Mouse (Mus musculus): ENCODE results near the gene Svep1. TPM values are rescaled to one million over a fixed set of nuclear protein-coding genes. Genes with fewer than 3 reads are reported as not detected.

Gene Svep1
- polyA plus RNA-seq, 1 experiment = 0.73 TPM

DNA sequence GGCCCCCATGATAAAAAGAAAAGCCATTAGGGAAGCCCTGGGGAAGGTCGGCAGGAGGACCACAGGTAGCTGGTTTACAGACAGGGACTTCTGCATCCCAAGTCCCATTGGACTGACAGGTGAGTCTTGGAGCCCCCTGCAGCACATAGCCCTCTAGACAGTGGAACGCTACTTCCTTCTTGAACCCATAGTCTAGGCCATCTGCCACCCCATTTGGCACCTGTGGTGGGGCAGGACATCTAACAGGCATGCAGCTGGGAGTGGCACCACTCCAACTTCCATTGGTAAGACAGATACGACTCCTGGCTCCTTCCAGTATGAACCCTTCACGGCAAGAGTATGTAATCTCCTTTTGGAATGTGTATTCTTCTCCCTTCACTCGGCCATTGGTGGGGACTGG is 137.8 kb downstream of the Svep1 start:
- Histone ChIP-seq H3K4me3 (ENCODE audit: insufficient read depth, poor library complexity, severe bottlenecking) (no peak overlapping the region), H3K79me2 (ENCODE audit: control insufficient read depth, insufficient read depth) (no peaks in the 10 kb centered on the region), H3ac (ENCODE audit: control insufficient read depth, insufficient read length, low read depth) (no peak overlapping the region), H3K27me3 (ENCODE audit: control insufficient read depth, insufficient read depth, insufficient read length) (no peaks in the 10 kb centered on the region), H3K36me3 (ENCODE audit: control insufficient read depth, insufficient read depth) (no peaks in the 10 kb centered on the region), H3K79me3 (ENCODE audit: low read depth) (no peaks in the 10 kb centered on the region)
- TF ChIP-seq USF1 (IDR thresholded peaks at IDR 0.05; ENCODE audit: low read depth) (no peak), CEBPB (IDR thresholded peaks at IDR 0.05; ENCODE audit: low read depth) (no peak), CTCF (IDR thresholded peaks at IDR 0.05; ENCODE audit: control insufficient read depth, insufficient read depth, insufficient read length) (no peak), FOSL1 (IDR thresholded peaks at IDR 0.05; ENCODE audit: insufficient read depth, low read length, poor library complexity, severe bottlenecking) (no peak), MAX (IDR thresholded peaks at IDR 0.05) (no peak), MYOG (IDR thresholded peaks at IDR 0.05; ENCODE audit: control insufficient read depth, extremely low read depth, insufficient read length) (no peak), MYOD1 (IDR thresholded peaks at IDR 0.05; ENCODE audit: control insufficient read depth, insufficient read length, low read depth) (no peak)

DNA sequence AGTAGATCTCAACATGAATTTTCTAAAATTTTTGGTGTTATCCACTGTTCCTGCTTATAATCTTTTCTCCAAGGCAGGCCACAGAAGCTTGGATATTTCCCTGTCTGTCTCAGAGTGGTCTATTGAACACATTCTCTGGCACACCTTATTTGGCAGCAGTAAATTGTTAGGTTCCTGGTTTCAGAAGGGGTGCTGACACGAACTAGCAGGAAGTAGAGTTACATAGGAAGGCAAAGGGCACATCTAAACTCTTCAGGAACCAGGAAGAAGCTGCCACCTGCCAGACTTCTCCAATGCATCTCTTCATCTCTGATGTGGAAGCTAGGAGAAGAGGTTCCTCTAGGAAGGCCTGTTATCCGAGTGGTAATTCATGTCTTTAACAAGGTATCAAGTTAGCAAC is 141.9 kb downstream of the Svep1 start:
- TF ChIP-seq FOSL1 (IDR thresholded peaks at IDR 0.05; ENCODE audit: insufficient read depth, low read length, poor library complexity, severe bottlenecking) (no peak), MAX (IDR thresholded peaks at IDR 0.05) (no peak), MYOD1 (IDR thresholded peaks at IDR 0.05; ENCODE audit: control insufficient read depth, insufficient read length, low read depth) (no peak), CTCF (IDR thresholded peaks at IDR 0.05; ENCODE audit: control insufficient read depth, insufficient read depth, insufficient read length) (no peak), MYOG (IDR thresholded peaks at IDR 0.05; ENCODE audit: control insufficient read depth, extremely low read depth, insufficient read length) (no peak), CEBPB (IDR thresholded peaks at IDR 0.05; ENCODE audit: low read depth) (no peak), USF1 (IDR thresholded peaks at IDR 0.05; ENCODE audit: low read depth) (no peak)
- H3K27me3 ChIP-seq (ENCODE audit: control insufficient read depth, insufficient read depth, insufficient read length) = no peaks in the 10 kb centered on the region
- H3K79me3 ChIP-seq (ENCODE audit: low read depth) = no peaks in the 10 kb centered on the region
- no peaks in the 10 kb centered on the region for H3K36me3 ChIP-seq (ENCODE audit: control insufficient read depth, insufficient read depth)
- no peak overlapping the region for H3K4me3 ChIP-seq (ENCODE audit: insufficient read depth, poor library complexity, severe bottlenecking)
- no peaks in the 10 kb centered on the region for H3K79me2 ChIP-seq (ENCODE audit: control insufficient read depth, insufficient read depth)
- H3ac ChIP-seq (ENCODE audit: control insufficient read depth, insufficient read length, low read depth) = no peak overlapping the region

DNA sequence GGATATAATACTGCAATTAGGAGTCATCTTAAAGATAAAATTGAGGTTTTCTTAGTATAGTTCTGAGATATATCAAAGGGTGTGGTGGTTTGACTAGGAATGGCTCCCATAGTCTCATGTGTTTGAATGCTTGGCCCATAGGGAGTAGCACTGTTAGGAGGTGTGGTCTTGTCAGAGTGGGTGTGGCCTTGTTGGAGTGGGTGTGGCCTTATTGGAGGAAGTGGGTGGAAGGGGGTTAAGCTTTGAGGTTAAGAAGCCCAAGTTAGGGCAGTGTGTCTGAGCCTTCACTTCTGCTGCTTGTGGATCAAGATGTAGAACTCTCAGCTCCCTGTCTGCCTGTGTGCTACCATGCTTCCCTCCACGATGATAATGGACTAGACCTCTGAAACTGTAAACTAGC is 143.7 kb downstream of the Svep1 start:
- H3K4me3 ChIP-seq (ENCODE audit: insufficient read depth, poor library complexity, severe bottlenecking) = no peak overlapping the region
- no peak for TF ChIP-seq MYOD1 (IDR thresholded peaks at IDR 0.05; ENCODE audit: control insufficient read depth, insufficient read length, low read depth)
- no peak for TF ChIP-seq USF1 (IDR thresholded peaks at IDR 0.05; ENCODE audit: low read depth)
- no peak for TF ChIP-seq MYOG (IDR thresholded peaks at IDR 0.05; ENCODE audit: control insufficient read depth, extremely low read depth, insufficient read length)
- TF ChIP-seq MAX (IDR thresholded peaks at IDR 0.05) = no peak
- TF ChIP-seq CEBPB (IDR thresholded peaks at IDR 0.05; ENCODE audit: low read depth) = no peak
- no peak for TF ChIP-seq CTCF (IDR thresholded peaks at IDR 0.05; ENCODE audit: control insufficient read depth, insufficient read depth, insufficient read length)
- TF ChIP-seq FOSL1 (IDR thresholded peaks at IDR 0.05; ENCODE audit: insufficient read depth, low read length, poor library complexity, severe bottlenecking) = no peak
- H3K79me3 ChIP-seq (ENCODE audit: low read depth) = no peaks in the 10 kb centered on the region
- no peak overlapping the region for H3ac ChIP-seq (ENCODE audit: control insufficient read depth, insufficient read length, low read depth)
- no peaks in the 10 kb centered on the region for H3K36me3 ChIP-seq (ENCODE audit: control insufficient read depth, insufficient read depth)
- no peaks in the 10 kb centered on the region for H3K27me3 ChIP-seq (ENCODE audit: control insufficient read depth, insufficient read depth, insufficient read length)
- no peaks in the 10 kb centered on the region for H3K79me2 ChIP-seq (ENCODE audit: control insufficient read depth, insufficient read depth)

DNA sequence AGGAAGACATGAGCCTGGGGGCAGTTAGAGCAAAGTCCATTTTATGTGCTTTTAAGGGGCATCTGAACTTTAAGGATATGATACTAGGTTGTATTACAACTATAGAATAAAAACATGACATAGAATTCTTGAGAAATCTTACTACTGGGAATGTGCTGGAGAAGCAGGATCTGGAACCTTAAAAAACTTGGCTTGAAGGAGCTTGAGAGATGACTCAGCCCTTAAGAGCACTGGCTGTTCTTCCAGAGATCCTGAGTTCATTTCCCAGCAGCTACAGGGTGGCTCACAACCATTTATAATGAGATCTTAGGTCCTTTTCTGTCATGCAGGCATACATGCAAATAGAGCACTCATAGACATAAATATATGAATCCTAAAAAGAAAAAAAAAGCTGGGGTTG is 151.0 kb downstream of the Svep1 start:
- Histone ChIP-seq H3K79me3 (ENCODE audit: low read depth) (no peaks in the 10 kb centered on the region), H3K4me3 (ENCODE audit: insufficient read depth, poor library complexity, severe bottlenecking) (no peak overlapping the region), H3K36me3 (ENCODE audit: control insufficient read depth, insufficient read depth) (no peaks in the 10 kb centered on the region), H3K27me3 (ENCODE audit: control insufficient read depth, insufficient read depth, insufficient read length) (no peaks in the 10 kb centered on the region), H3K79me2 (ENCODE audit: control insufficient read depth, insufficient read depth) (no peaks in the 10 kb centered on the region), H3ac (ENCODE audit: control insufficient read depth, insufficient read length, low read depth) (no peak overlapping the region)
- TF ChIP-seq CTCF (IDR thresholded peaks at IDR 0.05; ENCODE audit: control insufficient read depth, insufficient read depth, insufficient read length) = no peak
- no peak for TF ChIP-seq MYOG (IDR thresholded peaks at IDR 0.05; ENCODE audit: control insufficient read depth, extremely low read depth, insufficient read length)
- TF ChIP-seq CEBPB (IDR thresholded peaks at IDR 0.05; ENCODE audit: low read depth) = no peak
- no peak for TF ChIP-seq USF1 (IDR thresholded peaks at IDR 0.05; ENCODE audit: low read depth)
- no peak for TF ChIP-seq MYOD1 (IDR thresholded peaks at IDR 0.05; ENCODE audit: control insufficient read depth, insufficient read length, low read depth)
- no peak for TF ChIP-seq MAX (IDR thresholded peaks at IDR 0.05)
- no peak for TF ChIP-seq FOSL1 (IDR thresholded peaks at IDR 0.05; ENCODE audit: insufficient read depth, low read length, poor library complexity, severe bottlenecking)

DNA sequence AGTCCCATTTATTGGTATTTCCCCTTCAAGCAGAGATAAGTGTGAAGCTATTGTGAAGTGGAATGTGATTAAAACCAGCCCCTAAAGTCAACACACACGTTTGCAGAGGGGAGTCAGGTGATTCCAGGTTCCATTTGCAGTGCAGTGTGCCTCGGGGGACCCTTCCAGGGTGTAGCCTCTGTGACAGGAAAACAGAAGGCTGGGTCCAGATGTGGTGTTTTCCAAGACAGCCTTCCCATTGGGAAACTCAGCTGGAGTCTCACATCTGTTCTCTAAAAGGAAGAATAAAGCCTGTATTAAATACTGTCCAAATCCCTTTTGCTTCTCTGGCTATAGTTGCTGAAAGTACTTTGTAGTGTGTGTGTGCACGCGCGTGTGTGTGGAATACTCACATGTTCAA is 152.2 kb downstream of the Svep1 start:
- H3ac ChIP-seq (ENCODE audit: control insufficient read depth, insufficient read length, low read depth) = no peak overlapping the region
- H3K4me3 ChIP-seq (ENCODE audit: insufficient read depth, poor library complexity, severe bottlenecking) = no peak overlapping the region
- H3K27me3 ChIP-seq (ENCODE audit: control insufficient read depth, insufficient read depth, insufficient read length) = no peaks in the 10 kb centered on the region
- TF ChIP-seq MAX (IDR thresholded peaks at IDR 0.05) (no peak), USF1 (IDR thresholded peaks at IDR 0.05; ENCODE audit: low read depth) (no peak), CEBPB (IDR thresholded peaks at IDR 0.05; ENCODE audit: low read depth) (no peak), MYOG (IDR thresholded peaks at IDR 0.05; ENCODE audit: control insufficient read depth, extremely low read depth, insufficient read length) (no peak), FOSL1 (IDR thresholded peaks at IDR 0.05; ENCODE audit: insufficient read depth, low read length, poor library complexity, severe bottlenecking) (no peak), MYOD1 (IDR thresholded peaks at IDR 0.05; ENCODE audit: control insufficient read depth, insufficient read length, low read depth) (no peak), CTCF (IDR thresholded peaks at IDR 0.05; ENCODE audit: control insufficient read depth, insufficient read depth, insufficient read length) (no peak)
- H3K79me2 ChIP-seq (ENCODE audit: control insufficient read depth, insufficient read depth) = no peaks in the 10 kb centered on the region
- no peaks in the 10 kb centered on the region for H3K36me3 ChIP-seq (ENCODE audit: control insufficient read depth, insufficient read depth)
- H3K79me3 ChIP-seq (ENCODE audit: low read depth) = no peaks in the 10 kb centered on the region

DNA sequence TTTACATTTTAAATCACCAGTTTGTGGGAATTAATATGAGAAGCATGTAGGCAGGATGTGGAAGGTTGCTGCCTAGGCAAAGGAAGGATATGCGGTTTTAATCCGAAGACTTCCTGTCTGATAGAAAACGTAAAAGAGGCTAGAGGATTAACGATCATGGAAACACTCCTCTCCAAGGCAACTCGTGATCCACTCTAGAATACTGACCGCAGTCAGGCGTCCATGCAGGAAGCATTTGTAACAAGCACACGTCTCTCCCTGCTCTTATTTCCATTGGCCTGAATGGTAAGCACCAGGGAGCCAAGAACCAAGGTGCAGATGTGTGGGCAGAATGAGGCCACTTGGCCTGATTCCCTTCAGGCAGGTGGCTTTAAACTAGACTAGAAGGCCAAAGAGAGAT is 155.9 kb downstream of the Svep1 start:
- Histone ChIP-seq H3K27me3 (ENCODE audit: control insufficient read depth, insufficient read depth, insufficient read length) (no peaks in the 10 kb centered on the region), H3K4me3 (ENCODE audit: insufficient read depth, poor library complexity, severe bottlenecking) (no peak overlapping the region), H3K36me3 (ENCODE audit: control insufficient read depth, insufficient read depth) (no peaks in the 10 kb centered on the region), H3K79me3 (ENCODE audit: low read depth) (no peaks in the 10 kb centered on the region), H3ac (ENCODE audit: control insufficient read depth, insufficient read length, low read depth) (no peak overlapping the region), H3K79me2 (ENCODE audit: control insufficient read depth, insufficient read depth) (no peaks in the 10 kb centered on the region)
- TF ChIP-seq USF1 (IDR thresholded peaks at IDR 0.05; ENCODE audit: low read depth) = no peak
- no peak for TF ChIP-seq MAX (IDR thresholded peaks at IDR 0.05)
- TF ChIP-seq CEBPB (IDR thresholded peaks at IDR 0.05; ENCODE audit: low read depth) = no peak
- no peak for TF ChIP-seq FOSL1 (IDR thresholded peaks at IDR 0.05; ENCODE audit: insufficient read depth, low read length, poor library complexity, severe bottlenecking)
- TF ChIP-seq MYOD1 (IDR thresholded peaks at IDR 0.05; ENCODE audit: control insufficient read depth, insufficient read length, low read depth) = no peak
- TF ChIP-seq MYOG (IDR thresholded peaks at IDR 0.05; ENCODE audit: control insufficient read depth, extremely low read depth, insufficient read length) = no peak
- TF ChIP-seq CTCF (IDR thresholded peaks at IDR 0.05; ENCODE audit: control insufficient read depth, insufficient read depth, insufficient read length) = no peak
